Mouse (Mus musculus): ENCODE measurements around the gene Laptm4a. TPM values are rescaled to one million over a fixed set of nuclear protein-coding genes. Genes with fewer than 3 reads are reported as not detected.

Laptm4a gene
- polyA plus RNA-seq, 1 experiment from 2014 or later, result 242 TPM

- H3K27me3 ChIP-seq (replicated peaks; ENCODE audit: control insufficient read depth, insufficient read depth, low read length), result no peaks in the 10 kb centered on the region
- H3K4me2 ChIP-seq (replicated peaks; ENCODE audit: low read depth), result no peak overlapping the region
- H3K9me3 ChIP-seq (ENCODE audit: control insufficient read depth), result no peaks in the 10 kb centered on the region
- H3K4me3 ChIP-seq (ENCODE audit: low read depth, low read length), result no peak overlapping the region
- H3K36me3 ChIP-seq (ENCODE audit: control insufficient read depth, insufficient read depth), result no peaks in the 10 kb centered on the region
- no peak overlapping the region for H3K27ac ChIP-seq (ENCODE audit: low read depth, low read length)
- TF ChIP-seq CTCF (IDR thresholded peaks at IDR 0.05; ENCODE audit: low read depth), result peak; percentile 80
- H3K4me1 ChIP-seq (replicated peaks; ENCODE audit: control insufficient read depth, insufficient read depth, low read length), result peaks cover 19% of the 10 kb centered on the region
- H3K9ac ChIP-seq (ENCODE audit: low read depth, low read length), result no peak overlapping the region
- ATAC-seq, result no peak
- 30% methylated on average over 4 of the region's 4 CpGs for WGBS
Measured at GRCm38 (mm10) chr12:8881736-8882135, 39.7 kb upstream of the Laptm4a start.

GRCm38 (mm10) chr12:8882376-8882775 lies 39.1 kb upstream of the Laptm4a start:
- H3K36me3 ChIP-seq (ENCODE audit: control insufficient read depth, insufficient read depth), result no peaks in the 10 kb centered on the region
- no peak for TF ChIP-seq CTCF (IDR thresholded peaks at IDR 0.05; ENCODE audit: low read depth)
- H3K9me3 ChIP-seq (ENCODE audit: control insufficient read depth), result no peaks in the 10 kb centered on the region
- no peaks in the 10 kb centered on the region for H3K27me3 ChIP-seq (replicated peaks; ENCODE audit: control insufficient read depth, insufficient read depth, low read length)
- H3K9ac ChIP-seq (ENCODE audit: low read depth, low read length), result no peak overlapping the region
- H3K4me3 ChIP-seq (ENCODE audit: low read depth, low read length), result no peak overlapping the region
- no peak overlapping the region for H3K4me2 ChIP-seq (replicated peaks; ENCODE audit: low read depth)
- 30% methylated on average over 8 of the region's 8 CpGs for WGBS
- H3K4me1 ChIP-seq (replicated peaks; ENCODE audit: control insufficient read depth, insufficient read depth, low read length), result peaks cover 15% of the 10 kb centered on the region; the same call in 1 of the 2 replicates
- H3K27ac ChIP-seq (ENCODE audit: low read depth, low read length), result no peak overlapping the region
- peak; percentile 58 for ATAC-seq

GRCm38 (mm10) chr12:8884426-8885145 lies 36.9 kb upstream of the Laptm4a start:
- Histone ChIP-seq H3K9ac (ENCODE audit: low read depth, low read length) (no peak overlapping the region), H3K4me3 (ENCODE audit: low read depth, low read length) (no peak overlapping the region), H3K9me3 (ENCODE audit: control insufficient read depth) (no peaks in the 10 kb centered on the region), H3K4me1 (replicated peaks; ENCODE audit: control insufficient read depth, insufficient read depth, low read length) (peaks cover 9% of the 10 kb centered on the region; the same call in 1 of the 2 replicates), H3K36me3 (ENCODE audit: control insufficient read depth, insufficient read depth) (no peaks in the 10 kb centered on the region), H3K27ac (ENCODE audit: low read depth, low read length) (no peak overlapping the region; the same call in 1 of the 2 replicates), H3K4me2 (replicated peaks; ENCODE audit: low read depth) (peak overlapping the region; percentile 45), H3K27me3 (replicated peaks; ENCODE audit: control insufficient read depth, insufficient read depth, low read length) (no peaks in the 10 kb centered on the region)
- peak; percentile 50 for TF ChIP-seq CTCF (IDR thresholded peaks at IDR 0.05; ENCODE audit: low read depth)
- ATAC-seq, result peak; percentile 23; the same call in 1 of the 2 replicates
- WGBS, result 36% methylated on average over 13 of the region's 13 CpGs

GRCm38 (mm10) chr12:8885146-8885543 lies 36.3 kb upstream of the Laptm4a start:
- H3K4me2 ChIP-seq (replicated peaks; ENCODE audit: low read depth), result peak overlapping the region; percentile 45
- ATAC-seq, result peak; percentile 12; the same call in 1 of the 2 replicates
- H3K27ac ChIP-seq (ENCODE audit: low read depth, low read length), result no peak overlapping the region; the same call in 1 of the 2 replicates
- no peaks in the 10 kb centered on the region for H3K36me3 ChIP-seq (ENCODE audit: control insufficient read depth, insufficient read depth)
- no peak overlapping the region for H3K9ac ChIP-seq (ENCODE audit: low read depth, low read length)
- H3K9me3 ChIP-seq (ENCODE audit: control insufficient read depth), result no peaks in the 10 kb centered on the region
- no peak overlapping the region for H3K4me3 ChIP-seq (ENCODE audit: low read depth, low read length)
- 7% methylated on average over 4 of the region's 4 CpGs for WGBS
- no peaks in the 10 kb centered on the region for H3K27me3 ChIP-seq (replicated peaks; ENCODE audit: control insufficient read depth, insufficient read depth, low read length)
- no peak for TF ChIP-seq CTCF (IDR thresholded peaks at IDR 0.05; ENCODE audit: low read depth)
- H3K4me1 ChIP-seq (replicated peaks; ENCODE audit: control insufficient read depth, insufficient read depth, low read length), result peaks cover 9% of the 10 kb centered on the region; the same call in 1 of the 2 replicates

- Histone ChIP-seq H3K4me2 (replicated peaks; ENCODE audit: low read depth) (no peak overlapping the region), H3K4me3 (ENCODE audit: low read depth, low read length) (no peak overlapping the region), H3K9ac (ENCODE audit: low read depth, low read length) (no peak overlapping the region), H3K36me3 (ENCODE audit: control insufficient read depth, insufficient read depth) (no peaks in the 10 kb centered on the region), H3K9me3 (ENCODE audit: control insufficient read depth) (no peaks in the 10 kb centered on the region), H3K4me1 (replicated peaks; ENCODE audit: control insufficient read depth, insufficient read depth, low read length) (peaks cover 9% of the 10 kb centered on the region; the same call in 1 of the 2 replicates), H3K27me3 (replicated peaks; ENCODE audit: control insufficient read depth, insufficient read depth, low read length) (no peaks in the 10 kb centered on the region), H3K27ac (ENCODE audit: low read depth, low read length) (no peak overlapping the region)
- WGBS, result 65% methylated on average over 3 of the region's 3 CpGs
- no peak for TF ChIP-seq CTCF (IDR thresholded peaks at IDR 0.05; ENCODE audit: low read depth)
- no peak for ATAC-seq
Measured at GRCm38 (mm10) chr12:8885950-8886349, 35.5 kb upstream of the Laptm4a start.

DNA sequence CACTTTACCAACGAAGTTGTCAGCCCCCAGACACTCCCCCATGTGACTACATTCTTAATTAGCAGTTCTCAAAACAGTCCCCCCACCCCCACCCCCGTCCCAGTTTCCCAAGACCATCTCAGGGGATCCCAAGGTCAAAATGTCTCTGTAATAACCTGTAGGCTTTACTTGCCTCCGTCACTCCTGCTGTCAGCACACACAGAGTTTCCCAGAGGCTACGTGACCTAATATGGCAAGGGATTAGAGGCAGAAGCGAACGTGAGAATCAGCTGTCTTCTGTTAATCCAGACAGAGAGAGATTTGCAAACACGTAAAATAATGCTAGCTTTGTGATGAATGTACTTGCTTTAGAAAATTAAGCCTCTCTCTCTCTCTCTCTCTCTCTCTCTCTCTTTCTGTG lies 33.0 kb upstream of the Laptm4a start:
- H3K27ac ChIP-seq (ENCODE audit: low read depth, low read length), result no peak overlapping the region
- TF ChIP-seq CTCF (IDR thresholded peaks at IDR 0.05; ENCODE audit: low read depth), result no peak
- no peaks in the 10 kb centered on the region for H3K9me3 ChIP-seq (ENCODE audit: control insufficient read depth)
- H3K4me2 ChIP-seq (replicated peaks; ENCODE audit: low read depth), result no peak overlapping the region
- no peaks in the 10 kb centered on the region for H3K27me3 ChIP-seq (replicated peaks; ENCODE audit: control insufficient read depth, insufficient read depth, low read length)
- no peak overlapping the region for H3K9ac ChIP-seq (ENCODE audit: low read depth, low read length)
- H3K4me3 ChIP-seq (ENCODE audit: low read depth, low read length), result no peak overlapping the region
- H3K36me3 ChIP-seq (ENCODE audit: control insufficient read depth, insufficient read depth), result no peaks in the 10 kb centered on the region
- WGBS, result 46% methylated on average over 7 of the region's 7 CpGs
- no peak for ATAC-seq
- H3K4me1 ChIP-seq (replicated peaks; ENCODE audit: control insufficient read depth, insufficient read depth, low read length), result peaks cover 9% of the 10 kb centered on the region; the same call in 1 of the 2 replicates
